Mouse (Mus musculus) hindbrain, embryonic 16.5 days (tissue): Measurements from ENCODE around the gene Psmg4. TPM values are rescaled to one million over a fixed set of nuclear protein-coding genes. Genes with fewer than 3 reads are reported as not detected.

Experiments used
- ATAC-seq: fragments of 200-750 bp; cut with Nextera tagmentation; 2 replicates; pipeline ENCODE4 v1.8.0; 2017; ENCODE audit warnings: moderate TSS enrichment, moderate library complexity
- H3K27ac ChIP-seq: fragments of 300-500 bp; sonication (generic); 2 replicates; pipeline ENCODE4 v1.5.1; 2014; ENCODE audit warnings: low read depth, mild to moderate bottlenecking, control low read depth, low read length, moderate library complexity
- H3K27me3 ChIP-seq: fragments of 300-500 bp; sonication (generic); replicated peaks from 2 replicates; pipeline ENCODE4 v1.6.1; 2014; ENCODE audit warnings: low read length; ENCODE audit not compliant: control insufficient read depth, insufficient read depth
- H3K36me3 ChIP-seq: fragments of 300-500 bp; sonication (generic); 2 replicates; pipeline ENCODE4 v1.6.1; 2014; ENCODE audit warnings: mild to moderate bottlenecking, low read length, moderate library complexity, mixed read lengths; ENCODE audit not compliant: control insufficient read depth, insufficient read depth
- H3K4me1 ChIP-seq: fragments of 300-500 bp; sonication (generic); 2 replicates; pipeline ENCODE4 v1.6.1; 2014; ENCODE audit warnings: low read depth, low read length; ENCODE audit not compliant: control insufficient read depth, insufficient read depth
- H3K4me2 ChIP-seq: fragments of 300-500 bp; sonication (generic); 2 replicates; pipeline ENCODE4 v1.6.1; 2014; ENCODE audit warnings: mild to moderate bottlenecking, low read length, control low read depth, moderate library complexity
- H3K4me3 ChIP-seq: fragments of 300-500 bp; sonication (generic); 2 replicates; pipeline ENCODE4 v1.5.1; 2014; ENCODE audit warnings: mild to moderate bottlenecking, low read length, control low read depth, moderate library complexity
- H3K9ac ChIP-seq: fragments of 300-500 bp; sonication (generic); 2 replicates; pipeline ENCODE4 v1.6.1; 2014; ENCODE audit warnings: low read depth, mild to moderate bottlenecking, control low read depth, low read length, moderate library complexity
- H3K9me3 ChIP-seq: fragments of 300-500 bp; sonication (generic); 2 replicates; pipeline ENCODE4 v1.6.1; 2014; ENCODE audit warnings: mild to moderate bottlenecking, low read length, moderate library complexity; ENCODE audit not compliant: control insufficient read depth
- WGBS: fragments of 180-500 bp; shearing (Covaris S2); extraction: QIAGEN DNeasy Blood & Tissue Kit; methylation state at CpG from one replicate; pipeline ENCODE4 v1.1.7; 2014; 5-methylcytosine and 5-hydroxymethylcytosine counted together
- polyA plus RNA-seq: library from polyadenylated mRNA; unstranded; fragments of >200 nt; fragmentation: Nextera tagmentation; extraction: Ambion mirVana; gene quantifications from 2 replicates; pipeline ENCODE4 v1.2.1, GENCODE M21; 2015

Gene Psmg4
- polyA plus RNA-seq, result 69.1 and 69.5 TPM in 2 replicates

GRCm38 (mm10) chr13:34162491-34163303, at the start of gene Psmg4:
Psmg4 (plus strand) TSS chr13:34162964.
- Histone ChIP-seq H3K27ac (peak within 1 kb of the TSS; percentile 92), H3K9me3 (no peaks in the 10 kb centered on the region), H3K4me2 (peak within 1 kb of the TSS; percentile 81), H3K4me3 (peak within 1 kb of the TSS; percentile 85), H3K27me3 (no peaks in the 10 kb centered on the region), H3K4me1 (peaks cover 14% of the 10 kb centered on the region), H3K36me3 (peaks cover 4% of the 10 kb centered on the region), H3K9ac (peak within 1 kb of the TSS; percentile 78)
- 3% methylated on average over 37 of the region's 44 CpGs for WGBS
- peak; percentile 97 for ATAC-seq

- no peaks in the 10 kb centered on the region for H3K27me3 ChIP-seq
- 83% methylated on average over 3 of the region's 3 CpGs for WGBS
- no peak overlapping the region for H3K27ac ChIP-seq
- H3K36me3 ChIP-seq, result no peaks in the 10 kb centered on the region
- no peak overlapping the region for H3K4me3 ChIP-seq
- no peak overlapping the region for H3K4me2 ChIP-seq
- ATAC-seq, result no peak
- H3K9me3 ChIP-seq, result no peaks in the 10 kb centered on the region
- H3K4me1 ChIP-seq, result no peaks in the 10 kb centered on the region
- no peak overlapping the region for H3K9ac ChIP-seq
Measured at GRCm38 (mm10) chr13:34113086-34113485, 49.7 kb upstream of the Psmg4 start.

GRCm38 (mm10) chr13:34114654-34115053, 48.1 kb upstream of the Psmg4 start:
- ATAC-seq, result no peak
- H3K9ac ChIP-seq, result no peak overlapping the region
- no peaks in the 10 kb centered on the region for H3K36me3 ChIP-seq
- no peak overlapping the region for H3K4me3 ChIP-seq
- no peak overlapping the region for H3K4me2 ChIP-seq
- no peaks in the 10 kb centered on the region for H3K9me3 ChIP-seq
- no peaks in the 10 kb centered on the region for H3K4me1 ChIP-seq
- H3K27ac ChIP-seq, result no peak overlapping the region
- no peaks in the 10 kb centered on the region for H3K27me3 ChIP-seq
- WGBS, result 91% methylated on average over 4 of the region's 4 CpGs

GRCm38 (mm10) chr13:34116508-34116907, 46.3 kb upstream of the Psmg4 start:
- H3K4me3 ChIP-seq, result no peak overlapping the region
- ATAC-seq, result no peak
- no peak overlapping the region for H3K9ac ChIP-seq
- WGBS, result 86% methylated on average over 6 of the region's 6 CpGs
- H3K9me3 ChIP-seq, result no peaks in the 10 kb centered on the region
- H3K4me2 ChIP-seq, result no peak overlapping the region
- no peaks in the 10 kb centered on the region for H3K36me3 ChIP-seq
- H3K27ac ChIP-seq, result no peak overlapping the region
- no peaks in the 10 kb centered on the region for H3K4me1 ChIP-seq
- no peaks in the 10 kb centered on the region for H3K27me3 ChIP-seq

- peaks cover 4% of the 10 kb centered on the region for H3K4me1 ChIP-seq
- no peak overlapping the region for H3K27ac ChIP-seq
- no peak overlapping the region for H3K4me3 ChIP-seq
- H3K27me3 ChIP-seq, result no peaks in the 10 kb centered on the region
- no peaks in the 10 kb centered on the region for H3K36me3 ChIP-seq
- no peak for ATAC-seq
- H3K9ac ChIP-seq, result no peak overlapping the region
- 78% methylated on average over 4 of the region's 4 CpGs for WGBS
- H3K9me3 ChIP-seq, result no peaks in the 10 kb centered on the region
- H3K4me2 ChIP-seq, result no peak overlapping the region
Measured at GRCm38 (mm10) chr13:34118816-34119215, 43.9 kb upstream of the Psmg4 start.

- Histone ChIP-seq H3K4me2 (no peak overlapping the region), H3K27ac (no peak overlapping the region), H3K4me1 (peaks cover 9% of the 10 kb centered on the region), H3K4me3 (no peak overlapping the region), H3K36me3 (no peaks in the 10 kb centered on the region), H3K9ac (no peak overlapping the region), H3K27me3 (no peaks in the 10 kb centered on the region), H3K9me3 (no peaks in the 10 kb centered on the region)
- WGBS, result 89% methylated on average over 4 of the region's 4 CpGs
- no peak for ATAC-seq
Measured at GRCm38 (mm10) chr13:34119406-34119805, 43.4 kb upstream of the Psmg4 start.

GRCm38 (mm10) chr13:34120536-34120935, 42.2 kb upstream of the Psmg4 start:
- no peak for ATAC-seq
- no peak overlapping the region for H3K27ac ChIP-seq
- no peak overlapping the region for H3K9ac ChIP-seq
- no peak overlapping the region for H3K4me2 ChIP-seq
- no peaks in the 10 kb centered on the region for H3K27me3 ChIP-seq
- 94% methylated on average over 2 of the region's 2 CpGs for WGBS
- H3K4me1 ChIP-seq, result peaks cover 18% of the 10 kb centered on the region
- no peak overlapping the region for H3K4me3 ChIP-seq
- no peaks in the 10 kb centered on the region for H3K9me3 ChIP-seq
- H3K36me3 ChIP-seq, result no peaks in the 10 kb centered on the region

GRCm38 (mm10) chr13:34125711-34126110, 37.1 kb upstream of the Psmg4 start:
- Histone ChIP-seq H3K4me1 (peaks cover 20% of the 10 kb centered on the region), H3K36me3 (peaks cover 5% of the 10 kb centered on the region; the same call in 1 of the 2 replicates), H3K4me3 (peak overlapping the region; percentile 51), H3K9ac (peak overlapping the region; percentile 65), H3K9me3 (no peaks in the 10 kb centered on the region), H3K27me3 (no peaks in the 10 kb centered on the region), H3K4me2 (peak overlapping the region; percentile 97), H3K27ac (peak overlapping the region; percentile 6; the same call in 1 of the 2 replicates)
- WGBS, result 19% methylated on average over 4 of the region's 4 CpGs
- no peak for ATAC-seq

- peak overlapping the region; percentile 99 for H3K27ac ChIP-seq
- 18% methylated on average over 9 of the region's 9 CpGs for WGBS
- no peaks in the 10 kb centered on the region for H3K9me3 ChIP-seq
- peak overlapping the region; percentile 82 for H3K9ac ChIP-seq
- peaks cover 28% of the 10 kb centered on the region for H3K4me1 ChIP-seq
- H3K36me3 ChIP-seq, result peaks cover 5% of the 10 kb centered on the region; the same call in 1 of the 2 replicates
- no peak for ATAC-seq
- H3K27me3 ChIP-seq, result no peaks in the 10 kb centered on the region
- peak overlapping the region; percentile 70 for H3K4me3 ChIP-seq
- H3K4me2 ChIP-seq, result peak overlapping the region; percentile 70
Measured at GRCm38 (mm10) chr13:34128276-34129114, 34.3 kb upstream of the Psmg4 start.
